Mouse (Mus musculus) bone marrow, adult 2 months (tissue): ENCODE results near the gene Setd4.

Experiments
- CTCF ChIP-seq: fragments of 200-500 bp; IDR thresholded peaks from 2 replicates; pipeline ENCODE4 v1.5.1; 2011; ENCODE audit warnings: low read length, control low read depth; ENCODE audit not compliant: control insufficient read depth, insufficient read depth
- POLR2A ChIP-seq: fragments of 200-500 bp; IDR thresholded peaks from 2 replicates; pipeline ENCODE4 v1.6.1; 2011; ENCODE audit warnings: low read depth, mild to moderate bottlenecking, control low read depth, low read length, borderline replicate concordance; ENCODE audit not compliant: control insufficient read depth

- TF ChIP-seq CTCF (no peak), POLR2A (no peak)
Measured at GRCm38 (mm10) chr16:93572383-93572782, 31.5 kb downstream of the Setd4 start.
